Mouse (Mus musculus) 3134 (cell line): Measurements from ENCODE around the gene Parp8.

Experiments used
- DNase-seq: peaks from one replicate; pipeline ENCODE4 v3.0.0-alpha.2; 2011; ENCODE audit warnings: low spot score; ENCODE audit not compliant: insufficient read length; ENCODE audit errors: extremely low read depth

The Parp8 gene

GRCm38 (mm10) chr13:117023346-117024050 is 1.8 kb downstream of the Parp8 start:
- DNase-seq: peak; percentile 5

GRCm38 (mm10) chr13:117020631-117021030 is 4.7 kb downstream of the Parp8 start:
- no peak for DNase-seq

- DNase-seq: no peak
Observed at GRCm38 (mm10) chr13:117018676-117019075, 6.7 kb downstream of the Parp8 start.

GRCm38 (mm10) chr13:117013516-117013915 is 11.8 kb downstream of the Parp8 start:
- DNase-seq: no peak

GRCm38 (mm10) chr13:117012031-117012430 is 13.3 kb downstream of the Parp8 start:
- DNase-seq: no peak

- DNase-seq: no peak
Observed at GRCm38 (mm10) chr13:117010143-117010542, 15.2 kb downstream of the Parp8 start.

GRCm38 (mm10) chr13:117008021-117009015 is 17.0 kb downstream of the Parp8 start:
- DNase-seq: no peak

- no peak for DNase-seq
Observed at GRCm38 (mm10) chr13:117007566-117007965, 17.8 kb downstream of the Parp8 start.

GRCm38 (mm10) chr13:117006638-117007037 is 18.7 kb downstream of the Parp8 start:
- no peak for DNase-seq

- DNase-seq: no peak
Observed at GRCm38 (mm10) chr13:117000493-117000892, 24.8 kb downstream of the Parp8 start.

- DNase-seq: no peak
Observed at GRCm38 (mm10) chr13:116991560-116991959, 33.8 kb downstream of the Parp8 start.

GRCm38 (mm10) chr13:116990327-116990726 is 35.0 kb downstream of the Parp8 start:
- no peak for DNase-seq

GRCm38 (mm10) chr13:116988706-116989105 is 36.6 kb downstream of the Parp8 start:
- DNase-seq: no peak

- no peak for DNase-seq
Observed at GRCm38 (mm10) chr13:116988208-116988607, 37.1 kb downstream of the Parp8 start.

- no peak for DNase-seq
Observed at GRCm38 (mm10) chr13:116987284-116987683, 38.1 kb downstream of the Parp8 start.

- DNase-seq: no peak
Observed at GRCm38 (mm10) chr13:116986658-116987057, 38.7 kb downstream of the Parp8 start.

- DNase-seq: no peak
Observed at GRCm38 (mm10) chr13:116974081-116974860, 51.1 kb downstream of the Parp8 start.

- no peak for DNase-seq
Observed at GRCm38 (mm10) chr13:116973491-116973890, 51.8 kb downstream of the Parp8 start.

GRCm38 (mm10) chr13:116972036-116972611 is 53.2 kb downstream of the Parp8 start:
- no peak for DNase-seq

- DNase-seq: no peak
Observed at GRCm38 (mm10) chr13:116970706-116971428, 54.5 kb downstream of the Parp8 start.
